Mouse (Mus musculus) C2C12 (cell line): ENCODE measurements around the gene Bmi1.

Experiments
- CTCF ChIP-seq: IDR thresholded peaks from one replicate; pipeline ENCODE4 v1.5.1; 2011; ENCODE audit not compliant: control insufficient read depth, insufficient read depth, insufficient read length
- USF1 ChIP-seq: IDR thresholded peaks from one replicate; pipeline ENCODE4 v1.6.1; 2011; ENCODE audit warnings: low read depth, mild to moderate bottlenecking, control low read depth, moderate library complexity

- no peak for TF ChIP-seq CTCF
- TF ChIP-seq USF1, result no peak
Measured at GRCm38 (mm10) chr2:18698663-18699385, 22.0 kb downstream of the Bmi1 start.
